Comparison of ENCODE assay signal across 10 mouse cellular contexts in the genomic region with DNA sequence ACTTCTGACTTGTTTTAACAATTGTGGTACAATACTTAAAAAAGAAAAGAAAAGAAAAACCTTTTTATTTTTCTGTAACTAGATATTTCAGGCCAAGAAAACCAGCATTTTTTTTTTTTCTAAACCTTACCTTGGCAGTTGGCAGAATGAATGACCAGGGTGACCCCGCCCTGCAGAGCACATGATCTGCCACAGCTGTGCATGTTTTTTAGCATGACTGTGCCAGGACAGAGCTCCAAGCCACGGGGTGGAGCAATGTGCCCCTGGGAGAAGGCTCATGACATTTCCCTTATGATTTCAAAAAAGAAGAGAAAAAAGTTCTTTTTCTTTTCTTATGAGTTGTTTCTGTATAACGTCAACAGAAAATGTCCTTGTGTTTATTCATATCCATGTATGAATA. TPM values are rescaled to one million over a fixed set of nuclear protein-coding genes. Genes with fewer than 3 reads are reported as not detected.
A peak's percentile ranks its signal among the peaks of the same experiment; 100 is the strongest.
DNase-seq lines count a peak whose midpoint lies in the region; ATAC-seq and TF ChIP-seq lines count a peak whose summit lies in the region.
"Had no signal": no experiment of that assay in that cellular context is flagged by ENCODE, and none has a peak within 500 bp of the region (broad histone marks: within the 10 kb centered on the region; RNA-seq: fewer than 3 reads in every experiment).

No protein-coding gene starts in this region.

- no peaks in the 10 kb centered on the region for H3K27me3 ChIP-seq in liver, adult 2 months (ENCODE audit: control insufficient read depth, insufficient read depth, low read length)

- H3K4me1 ChIP-seq in liver, adult 2 months (ENCODE audit: control insufficient read depth, insufficient read depth, low read length) = peaks cover 11% of the 10 kb centered on the region

- no peak overlapping the region for H3K27ac ChIP-seq in liver, adult 2 months (replicated peaks; ENCODE audit: insufficient read depth, low read depth, low read length)
- H3K27ac ChIP-seq: layer of hippocampus, adult 2 months had no signal

- H3K79me2 ChIP-seq in liver, adult 2 months (ENCODE audit: control insufficient read depth, insufficient read depth, low read length) = no peaks in the 10 kb centered on the region; the same call in 1 of the 2 replicates

- no peak overlapping the region for H3K9ac ChIP-seq in liver, adult 2 months (ENCODE audit: low read depth, low read length)

- no peak for TF ChIP-seq CTCF in liver, adult 2 months (IDR thresholded peaks at IDR 0.05; ENCODE audit: low read depth, low read length)

- no peak for ATAC-seq in megakaryocyte-erythroid progenitor cell, adult 5-6 weeks (replicated peaks; ENCODE audit: low FRiP score, low TSS enrichment, poor library complexity, severe bottlenecking)

- H3K36me3 ChIP-seq in liver, adult 2 months (ENCODE audit: control insufficient read depth, insufficient read depth, low read length) = no peaks in the 10 kb centered on the region

- no peak for TF ChIP-seq POLR2A in liver, adult 2 months (IDR thresholded peaks at IDR 0.05; ENCODE audit: extremely low read depth, insufficient read depth, low read length)

- no peak overlapping the region for H3K4me3 ChIP-seq in liver, adult 2 months (ENCODE audit: insufficient read depth, low read depth, low read length)
- H3K4me3 ChIP-seq: layer of hippocampus, adult 2 months had no signal

- peak; percentile 43 for DNase-seq in urinary bladder, postnatal 14 days (ENCODE audit: low spot score)
- no peak for DNase-seq in urinary bladder, postnatal 4 days (ENCODE audit: low spot score in 2 of 2)
- peak; percentile 58 to 62 for DNase-seq in gastrocnemius, adult 8-10 months (ENCODE audit: low spot score in 2 of 2)
- peak; percentile 73 for DNase-seq in liver, adult 2 months (ENCODE audit: extremely low read depth, low read depth, low spot score)
- no peak for DNase-seq in B cell, adult 2 months
- DNase-seq in Muller cell, postnatal 12 days (ENCODE audit: inconsistent ontology term) = no peak
- DNase-seq in T-cell, adult 2 months (ENCODE audit: low spot score) = no peak
- DNase-seq: cerebellum, postnatal 14 days had no signal

- WGBS in liver, adult 2 months = 48% methylated on average over 3 of the region's 3 CpGs

RNA-seq across cellular contexts. Expression of a gene that starts 5.1 kb away (rescaled TPM):
- total RNA-seq in gastrocnemius, adult 8-10 months (2022) = 10 to 100 TPM; 19.6 to 25.1 (median 21.2) TPM
- total RNA-seq in liver, adult 2 months (2014; rRNA removed) = 10.8 and 13.6 TPM in 2 replicates
- 6.7 and 8.2 TPM in 2 replicates for polyA plus RNA-seq in liver, adult 2 months (2012; rRNA removed)
- 28.6 and 29.5 TPM in 2 replicates for total RNA-seq in megakaryocyte-erythroid progenitor cell, adult 5-6 weeks (2014; fragmentation: Nextera tagmentation)
- total RNA-seq in megakaryocyte-erythroid progenitor cell, adult 5-6 weeks (2017) = 50.3 and 61.0 TPM in 2 replicates

RNA-seq across cellular contexts. Expression of a gene that starts 5.3 kb away (rescaled TPM):
- total RNA-seq in gastrocnemius, adult 8-10 months (2022) = 1 to 10 TPM; 1.3 to 1.7 (median 1.6) TPM
- total RNA-seq in liver, adult 2 months (2014; rRNA removed) = 1.8 and 2.6 TPM in 2 replicates
- polyA plus RNA-seq in liver, adult 2 months (2012; rRNA removed) = 2.9 and 4.6 TPM in 2 replicates
- 8.5 and 11.3 TPM in 2 replicates for total RNA-seq in megakaryocyte-erythroid progenitor cell, adult 5-6 weeks (2014; fragmentation: Nextera tagmentation)
- total RNA-seq in megakaryocyte-erythroid progenitor cell, adult 5-6 weeks (2017) = 4.4 and 7.8 TPM in 2 replicates

Comparison
In these comparisons a context has a peak if more than half of its experiments do, and no peak if none do; other contexts are left out.
1. DNase-seq: peak in urinary bladder, postnatal 14 days (single experiment), gastrocnemius, adult 8-10 months (2 of 2) and liver, adult 2 months (single experiment); none in urinary bladder, postnatal 4 days (0 of 2), B cell, adult 2 months (0 of 2), Muller cell, postnatal 12 days (single experiment) and T-cell, adult 2 months (single experiment).